Mouse (Mus musculus) E14TG2a.4 (cell line): ENCODE data around the gene Foxp3.

Source experiments
- H3K27me3 ChIP-seq: 2 replicates; pipeline ENCODE4 v1.6.1; 2014; ENCODE audit warnings: low read length, control low read depth; ENCODE audit not compliant: insufficient read depth
- H3K36me3 ChIP-seq: 2 replicates; pipeline ENCODE4 v1.6.1; 2014; ENCODE audit warnings: low read length, control low read depth; ENCODE audit not compliant: insufficient read depth
- H3K4me1 ChIP-seq: replicated peaks from 2 replicates; pipeline ENCODE4 v1.6.1; 2014; ENCODE audit warnings: low read depth, low read length, control low read depth
- H3K4me3 ChIP-seq: replicated peaks from 2 replicates; pipeline ENCODE4 v1.5.1; 2014; ENCODE audit warnings: mild to moderate bottlenecking, low read length
- H3K9me3 ChIP-seq: 2 replicates; pipeline ENCODE4 v1.6.1; 2014; ENCODE audit warnings: low read length, control low read depth
- CTCF ChIP-seq: conservative IDR thresholded peaks from 2 replicates; pipeline ENCODE4 v1.5.1; 2014; ENCODE audit warnings: low read length
- NANOG ChIP-seq: IDR thresholded peaks from 2 replicates; pipeline ENCODE4 v1.6.1; 2014; ENCODE audit warnings: borderline replicate concordance, low read length, mixed read lengths
- POU5F1 ChIP-seq: IDR thresholded peaks from 2 replicates; pipeline ENCODE4 v1.6.1; 2014; ENCODE audit warnings: low read length, borderline replicate concordance

Foxp3 gene

GRCm38 (mm10) chrX:7572466-7572865 is 978 bp upstream of the Foxp3 start:
- peak overlapping the region; percentile 82 for H3K4me3 ChIP-seq
- no peaks in the 10 kb centered on the region for H3K27me3 ChIP-seq
- TF ChIP-seq CTCF = no peak
- TF ChIP-seq NANOG = no peak
- no peak for TF ChIP-seq POU5F1
- peaks cover 66% of the 10 kb centered on the region for H3K4me1 ChIP-seq
- H3K36me3 ChIP-seq = no peaks in the 10 kb centered on the region
- no peaks in the 10 kb centered on the region for H3K9me3 ChIP-seq

GRCm38 (mm10) chrX:7574087-7574884 is 842 bp downstream of the Foxp3 start, which contains the start of gene Ppp1r3f:
Gene Ppp1r3f (minus strand): TSS chrX:7574283.
- H3K27me3 ChIP-seq = no peaks in the 10 kb centered on the region

GRCm38 (mm10) chrX:7574885-7575231 is 1.4 kb downstream of the Foxp3 start:
- Histone ChIP-seq H3K4me3 (peak overlapping the region; percentile 82), H3K27me3 (no peaks in the 10 kb centered on the region), H3K9me3 (no peaks in the 10 kb centered on the region), H3K36me3 (no peaks in the 10 kb centered on the region), H3K4me1 (peaks cover 44% of the 10 kb centered on the region)
- TF ChIP-seq POU5F1 (no peak), NANOG (no peak), CTCF (no peak)

More at GRCm38 (mm10) chrX:7574087-7574884, 842 bp downstream of the Foxp3 start, which contains the start of gene Ppp1r3f:
- no peaks in the 10 kb centered on the region for H3K9me3 ChIP-seq
- peaks cover 50% of the 10 kb centered on the region for H3K4me1 ChIP-seq
- H3K36me3 ChIP-seq = no peaks in the 10 kb centered on the region
- TF ChIP-seq NANOG (no peak), POU5F1 (no peak), CTCF (no peak)
- H3K4me3 ChIP-seq = peak within 1 kb of the TSS; percentile 82

- Histone ChIP-seq H3K36me3 (no peaks in the 10 kb centered on the region), H3K4me3 (no peak overlapping the region), H3K9me3 (no peaks in the 10 kb centered on the region), H3K4me1 (no peaks in the 10 kb centered on the region), H3K27me3 (no peaks in the 10 kb centered on the region)
- no peak for TF ChIP-seq NANOG
These were observed 7.7 kb downstream of the Foxp3 start for GRCm38 (mm10) chrX:7581151-7581550.

- Histone ChIP-seq H3K36me3 (no peaks in the 10 kb centered on the region), H3K9me3 (no peaks in the 10 kb centered on the region), H3K4me1 (peaks cover 4% of the 10 kb centered on the region), H3K27me3 (no peaks in the 10 kb centered on the region), H3K4me3 (no peak overlapping the region)
- TF ChIP-seq NANOG = no peak
- TF ChIP-seq POU5F1 = no peak
- TF ChIP-seq CTCF = no peak
These were observed 10.4 kb downstream of the Foxp3 start for GRCm38 (mm10) chrX:7583881-7584280.

GRCm38 (mm10) chrX:7586356-7586755 is 12.9 kb downstream of the Foxp3 start:
- Histone ChIP-seq H3K4me3 (no peak overlapping the region), H3K4me1 (peaks cover 8% of the 10 kb centered on the region), H3K27me3 (no peaks in the 10 kb centered on the region), H3K36me3 (no peaks in the 10 kb centered on the region), H3K9me3 (no peaks in the 10 kb centered on the region)
- no peak for TF ChIP-seq POU5F1
- no peak for TF ChIP-seq CTCF
- no peak for TF ChIP-seq NANOG

- peaks cover 63% of the 10 kb centered on the region for H3K36me3 ChIP-seq
These were observed 21.9 kb downstream of the Foxp3 start for GRCm38 (mm10) chrX:7595371-7595770.

GRCm38 (mm10) chrX:7604004-7604403 is 30.6 kb downstream of the Foxp3 start:
- H3K4me3 ChIP-seq = no peak overlapping the region
- H3K36me3 ChIP-seq = peaks cover 37% of the 10 kb centered on the region
- TF ChIP-seq NANOG (no peak), POU5F1 (no peak), CTCF (no peak)
- peaks cover 12% of the 10 kb centered on the region for H3K27me3 ChIP-seq
- no peaks in the 10 kb centered on the region for H3K9me3 ChIP-seq
- peaks cover 10% of the 10 kb centered on the region for H3K4me1 ChIP-seq

More at GRCm38 (mm10) chrX:7595371-7595770, 21.9 kb downstream of the Foxp3 start:
- TF ChIP-seq POU5F1 (no peak), NANOG (no peak), CTCF (no peak)
- Histone ChIP-seq H3K4me3 (no peak overlapping the region), H3K4me1 (0 out of 2 replicates have a peak, but pooled peaks cover 5% of the 10 kb centered on the region), H3K9me3 (no peaks in the 10 kb centered on the region), H3K27me3 (no peaks in the 10 kb centered on the region)
